Mouse (Mus musculus): ENCODE data around the gene Vinac1. TPM values are rescaled to one million over a fixed set of nuclear protein-coding genes. Genes with fewer than 3 reads are reported as not detected.
A peak's percentile ranks its signal among the peaks of the same experiment; 100 is the strongest.

Gene Vinac1
- polyA plus RNA-seq, 1 experiment from 2014 or later = 0.08 TPM

- H3K9me3 ChIP-seq = no peaks in the 10 kb centered on the region
- H3K27ac ChIP-seq = peak within 1 kb of the TSS; percentile 77
- H3K4me3 ChIP-seq = peak within 1 kb of the TSS; percentile 82
- peak within 1 kb of the TSS; percentile 73 for H3K9ac ChIP-seq
- WGBS = 1% methylated on average over 62 of the region's 62 CpGs
- no peaks in the 10 kb centered on the region for H3K27me3 ChIP-seq
- peak within 1 kb of the TSS; percentile 62 for H3K4me2 ChIP-seq (replicated peaks)
- peaks cover 12% of the 10 kb centered on the region for H3K4me1 ChIP-seq
- peak; percentile 85 for ATAC-seq (ENCODE audit: insufficient number of reproducible peaks, insufficient read depth, low FRiP score, low TSS enrichment)
- 0 out of 2 replicates have a peak, but pooled peaks cover 3% of the 10 kb centered on the region for H3K36me3 ChIP-seq
Measured at GRCm38 (mm10) chr2:129065437-129066282, 17.7 kb upstream of the Vinac1 start, which contains the start of gene Ttl. Ttl (plus strand) TSS chr2:129065942.

GRCm38 (mm10) chr2:129061456-129062059 lies 13.6 kb upstream of the Vinac1 start:
- no peak overlapping the region for H3K9ac ChIP-seq
- ATAC-seq (ENCODE audit: insufficient number of reproducible peaks, insufficient read depth, low FRiP score, low TSS enrichment) = no peak
- no peak overlapping the region for H3K4me3 ChIP-seq
- H3K36me3 ChIP-seq = no peaks in the 10 kb centered on the region
- peaks cover under 1% of the 10 kb centered on the region; the same call in 1 of the 2 replicates for H3K4me1 ChIP-seq
- H3K27me3 ChIP-seq = no peaks in the 10 kb centered on the region
- no peak overlapping the region for H3K4me2 ChIP-seq (replicated peaks)
- H3K27ac ChIP-seq = no peak overlapping the region
- WGBS = 76% methylated on average over 10 of the region's 10 CpGs
- H3K9me3 ChIP-seq = peaks cover 2% of the 10 kb centered on the region; the same call in 1 of the 2 replicates

GRCm38 (mm10) chr2:129057920-129058361 lies 10.0 kb upstream of the Vinac1 start:
- no peak overlapping the region for H3K27ac ChIP-seq
- H3K4me2 ChIP-seq (replicated peaks) = no peak overlapping the region
- H3K4me1 ChIP-seq = no peaks in the 10 kb centered on the region
- no peak overlapping the region for H3K9ac ChIP-seq
- WGBS = 85% methylated on average over 6 of the region's 6 CpGs
- H3K4me3 ChIP-seq = no peak overlapping the region
- no peak for ATAC-seq (ENCODE audit: insufficient number of reproducible peaks, insufficient read depth, low FRiP score, low TSS enrichment)
- peaks cover 7% of the 10 kb centered on the region; the same call in 1 of the 2 replicates for H3K9me3 ChIP-seq
- no peaks in the 10 kb centered on the region for H3K36me3 ChIP-seq
- no peaks in the 10 kb centered on the region for H3K27me3 ChIP-seq

GRCm38 (mm10) chr2:129057256-129057655 lies 9.3 kb upstream of the Vinac1 start:
- H3K9ac ChIP-seq = no peak overlapping the region
- ATAC-seq (ENCODE audit: insufficient number of reproducible peaks, insufficient read depth, low FRiP score, low TSS enrichment) = no peak
- no peak overlapping the region for H3K4me3 ChIP-seq
- no peaks in the 10 kb centered on the region for H3K27me3 ChIP-seq
- WGBS = 93% methylated on average over 8 of the region's 8 CpGs
- H3K9me3 ChIP-seq = peaks cover 7% of the 10 kb centered on the region; the same call in 1 of the 2 replicates
- no peaks in the 10 kb centered on the region for H3K4me1 ChIP-seq
- no peak overlapping the region for H3K27ac ChIP-seq
- H3K4me2 ChIP-seq (replicated peaks) = no peak overlapping the region
- H3K36me3 ChIP-seq = no peaks in the 10 kb centered on the region

GRCm38 (mm10) chr2:129056597-129056996 lies 8.6 kb upstream of the Vinac1 start:
- H3K9me3 ChIP-seq = peaks cover 7% of the 10 kb centered on the region; the same call in 1 of the 2 replicates
- no peak overlapping the region for H3K4me2 ChIP-seq (replicated peaks)
- no peak overlapping the region for H3K27ac ChIP-seq
- no peak overlapping the region for H3K9ac ChIP-seq
- H3K27me3 ChIP-seq = no peaks in the 10 kb centered on the region
- 45% methylated on average over 9 of the region's 9 CpGs for WGBS
- no peaks in the 10 kb centered on the region for H3K36me3 ChIP-seq
- no peak for ATAC-seq (ENCODE audit: insufficient number of reproducible peaks, insufficient read depth, low FRiP score, low TSS enrichment)
- no peak overlapping the region for H3K4me3 ChIP-seq
- H3K4me1 ChIP-seq = no peaks in the 10 kb centered on the region

GRCm38 (mm10) chr2:129055741-129056140 lies 7.8 kb upstream of the Vinac1 start:
- H3K4me3 ChIP-seq = no peak overlapping the region
- no peak for ATAC-seq (ENCODE audit: insufficient number of reproducible peaks, insufficient read depth, low FRiP score, low TSS enrichment)

GRCm38 (mm10) chr2:129052451-129052983 lies 4.5 kb upstream of the Vinac1 start:
- WGBS = 64% methylated on average over 4 of the region's 4 CpGs
- no peaks in the 10 kb centered on the region for H3K4me1 ChIP-seq
- H3K4me3 ChIP-seq = no peak overlapping the region
- no peak overlapping the region for H3K27ac ChIP-seq
- no peak for ATAC-seq (ENCODE audit: insufficient number of reproducible peaks, insufficient read depth, low FRiP score, low TSS enrichment)
- H3K9me3 ChIP-seq = peaks cover 7% of the 10 kb centered on the region; the same call in 1 of the 2 replicates
- H3K27me3 ChIP-seq = no peaks in the 10 kb centered on the region
- H3K9ac ChIP-seq = no peak overlapping the region
- no peak overlapping the region for H3K4me2 ChIP-seq (replicated peaks)
- H3K36me3 ChIP-seq = no peaks in the 10 kb centered on the region

More at GRCm38 (mm10) chr2:129055741-129056140, 7.8 kb upstream of the Vinac1 start:
- H3K27ac ChIP-seq = no peak overlapping the region
- no peak overlapping the region for H3K9ac ChIP-seq
- no peak overlapping the region for H3K4me2 ChIP-seq (replicated peaks)
- peaks cover 7% of the 10 kb centered on the region; the same call in 1 of the 2 replicates for H3K9me3 ChIP-seq
- no peaks in the 10 kb centered on the region for H3K4me1 ChIP-seq
- H3K36me3 ChIP-seq = no peaks in the 10 kb centered on the region
- no peaks in the 10 kb centered on the region for H3K27me3 ChIP-seq
- 92% methylated on average over 6 of the region's 6 CpGs for WGBS

- H3K36me3 ChIP-seq = no peaks in the 10 kb centered on the region
- no peak overlapping the region for H3K4me3 ChIP-seq
- no peak overlapping the region for H3K4me2 ChIP-seq (replicated peaks)
- no peaks in the 10 kb centered on the region for H3K27me3 ChIP-seq
- H3K27ac ChIP-seq = no peak overlapping the region
- WGBS = 83% methylated on average over 4 of the region's 4 CpGs
- no peaks in the 10 kb centered on the region for H3K4me1 ChIP-seq
- no peak overlapping the region for H3K9ac ChIP-seq
- no peak for ATAC-seq (ENCODE audit: insufficient number of reproducible peaks, insufficient read depth, low FRiP score, low TSS enrichment)
- H3K9me3 ChIP-seq = no peaks in the 10 kb centered on the region
Measured at GRCm38 (mm10) chr2:129046846-129047196, 1.2 kb downstream of the Vinac1 start.

- Histone ChIP-seq H3K27ac (no peak overlapping the region), H3K9me3 (no peaks in the 10 kb centered on the region), H3K4me2 (replicated peaks) (no peak overlapping the region), H3K36me3 (no peaks in the 10 kb centered on the region), H3K9ac (no peak overlapping the region), H3K4me3 (no peak overlapping the region), H3K4me1 (no peaks in the 10 kb centered on the region), H3K27me3 (no peaks in the 10 kb centered on the region)
- ATAC-seq (ENCODE audit: insufficient number of reproducible peaks, insufficient read depth, low FRiP score, low TSS enrichment) = no peak
- 76% methylated on average over 6 of the region's 6 CpGs for WGBS
Measured at GRCm38 (mm10) chr2:129046172-129046845, 1.7 kb downstream of the Vinac1 start.

- H3K4me3 ChIP-seq = no peak overlapping the region
- no peak for ATAC-seq (ENCODE audit: insufficient number of reproducible peaks, insufficient read depth, low FRiP score, low TSS enrichment)
- H3K27ac ChIP-seq = no peak overlapping the region
- peaks cover 42% of the 10 kb centered on the region for H3K27me3 ChIP-seq
- H3K36me3 ChIP-seq = no peaks in the 10 kb centered on the region
- no peak overlapping the region for H3K4me2 ChIP-seq (replicated peaks)
- H3K4me1 ChIP-seq = peaks cover 11% of the 10 kb centered on the region
- 32% methylated on average over 6 of the region's 6 CpGs for WGBS
- no peaks in the 10 kb centered on the region for H3K9me3 ChIP-seq
- no peak overlapping the region for H3K9ac ChIP-seq
Measured at GRCm38 (mm10) chr2:129040567-129040966, 7.4 kb downstream of the Vinac1 start.

GRCm38 (mm10) chr2:129038937-129039631 lies 8.9 kb downstream of the Vinac1 start:
- ATAC-seq (ENCODE audit: insufficient number of reproducible peaks, insufficient read depth, low FRiP score, low TSS enrichment) = 0 out of 2 replicates have a peak, but pooled peaks have one; percentile 35
- H3K27me3 ChIP-seq = peaks cover 42% of the 10 kb centered on the region
- H3K36me3 ChIP-seq = no peaks in the 10 kb centered on the region
- no peaks in the 10 kb centered on the region for H3K9me3 ChIP-seq
- peak overlapping the region; percentile 47 for H3K4me3 ChIP-seq
- peak overlapping the region; percentile 92 for H3K4me2 ChIP-seq (replicated peaks)
- H3K9ac ChIP-seq = peak overlapping the region; percentile 65
- no peak overlapping the region for H3K27ac ChIP-seq
- 3% methylated on average over 62 of the region's 62 CpGs for WGBS
- peaks cover 11% of the 10 kb centered on the region for H3K4me1 ChIP-seq
